Mouse (Mus musculus): ENCODE results near the gene Gm26657. TPM values are rescaled to one million over a fixed set of nuclear protein-coding genes. Genes with fewer than 3 reads are reported as not detected.

Gene Gm26657
- polyA plus RNA-seq (2015; fragmentation: Nextera tagmentation; extraction: Ambion mirVana), result not detected in 2 replicates

DNA sequence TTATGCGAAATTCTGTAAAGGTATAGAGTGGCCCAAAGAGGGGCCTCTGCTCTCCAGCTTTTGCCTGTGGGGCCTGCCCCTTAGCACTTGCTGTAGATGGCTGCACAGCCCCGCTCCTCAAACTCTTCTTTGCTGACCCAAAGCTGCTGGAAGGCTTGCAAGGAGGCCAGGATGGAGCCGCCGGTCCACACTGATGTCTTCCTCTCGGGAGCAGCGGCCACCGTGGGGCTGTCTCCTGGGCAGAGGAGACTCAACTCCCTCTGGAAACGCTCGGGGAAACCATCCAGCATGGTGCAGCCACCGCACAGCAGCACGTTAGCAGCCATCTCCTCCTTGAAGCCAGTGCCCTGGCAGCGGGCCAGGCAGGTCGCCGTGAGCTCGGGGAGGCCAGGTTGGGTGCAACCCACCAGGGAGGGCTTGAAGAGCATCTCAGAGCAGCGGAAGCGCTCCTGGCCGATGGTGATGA lies at the start of gene Gm26657:
Gene Gm26657 (plus strand): TSS at position 51 of the 466 bp plus-strand sequence.
- Histone ChIP-seq H3K4me3 (ENCODE audit: low read depth, low read length) (no peak within 1 kb of the TSS), H3K27ac (ENCODE audit: low read length) (no peak within 1 kb of the TSS), H3K9me3 (replicated peaks; ENCODE audit: control insufficient read depth, low read length, poor library complexity, severe bottlenecking) (no peaks in the 10 kb centered on the region), H3K4me1 (ENCODE audit: control insufficient read depth, insufficient read depth, low read length) (no peaks in the 10 kb centered on the region), H3K9ac (ENCODE audit: low read depth, low read length) (no peak within 1 kb of the TSS), H3K4me2 (ENCODE audit: low read length) (no peak within 1 kb of the TSS), H3K27me3 (ENCODE audit: control insufficient read depth, insufficient read depth, low read depth, low read length) (no peaks in the 10 kb centered on the region), H3K36me3 (ENCODE audit: control insufficient read depth, insufficient read depth, low read length) (peaks cover 6% of the 10 kb centered on the region; the same call in 1 of the 2 replicates)
- ATAC-seq, result no peak
- 91% methylated on average over 18 of the region's 18 CpGs for WGBS

DNA sequence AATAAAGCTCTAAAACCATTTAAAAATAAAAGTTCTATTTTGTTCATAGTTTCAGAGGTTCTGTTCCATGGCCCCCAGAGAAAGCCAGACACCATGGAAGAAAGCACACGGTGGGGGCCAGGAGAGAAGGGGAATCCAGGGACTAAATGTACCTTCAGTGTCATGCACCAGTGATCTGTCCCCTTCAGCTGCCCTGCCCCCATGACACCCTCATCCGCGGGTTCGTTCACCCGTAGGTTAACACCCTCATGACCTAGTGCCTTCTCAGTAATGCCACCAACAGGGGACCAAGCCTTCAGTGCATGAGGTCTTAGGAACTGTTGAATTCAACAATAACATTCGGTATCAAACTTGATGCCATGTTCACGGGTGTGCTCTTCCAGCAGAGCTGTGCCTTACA lies 43.5 kb upstream of the Gm26657 start:
- 88% methylated on average over 7 of the region's 7 CpGs for WGBS
- ATAC-seq, result no peak

DNA sequence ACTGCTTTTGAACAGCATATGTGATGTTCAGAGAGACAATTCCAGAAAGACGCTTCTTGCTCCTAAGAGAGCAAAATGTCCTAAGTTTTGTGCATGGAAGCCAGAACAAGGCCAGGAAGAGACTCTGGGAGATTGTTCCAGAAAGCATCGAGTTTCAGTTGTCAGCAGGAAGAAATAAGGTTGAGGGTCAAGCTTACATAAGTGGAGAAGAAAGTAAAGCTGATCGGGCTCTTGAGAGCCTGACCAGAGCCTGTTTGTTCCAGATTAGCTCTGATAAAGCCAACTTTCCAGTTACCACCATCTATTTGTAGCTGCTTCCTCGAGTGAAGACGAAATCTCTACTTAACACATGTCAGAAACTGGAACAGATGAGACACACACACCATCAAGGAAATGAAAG lies 41.2 kb upstream of the Gm26657 start:
- Histone ChIP-seq H3K9ac (ENCODE audit: low read depth, low read length) (no peak overlapping the region), H3K4me2 (ENCODE audit: low read length) (no peak overlapping the region), H3K4me1 (ENCODE audit: control insufficient read depth, insufficient read depth, low read length) (no peaks in the 10 kb centered on the region; the same call in 1 of the 2 replicates), H3K36me3 (ENCODE audit: control insufficient read depth, insufficient read depth, low read length) (no peaks in the 10 kb centered on the region), H3K4me3 (ENCODE audit: low read depth, low read length) (no peak overlapping the region), H3K9me3 (replicated peaks; ENCODE audit: control insufficient read depth, low read length, poor library complexity, severe bottlenecking) (no peaks in the 10 kb centered on the region), H3K27me3 (ENCODE audit: control insufficient read depth, insufficient read depth, low read depth, low read length) (no peaks in the 10 kb centered on the region), H3K27ac (ENCODE audit: low read length) (no peak overlapping the region)
- WGBS, result 65% methylated on average over 5 of the region's 5 CpGs
- no peak for ATAC-seq

More for the DNA sequence above, 43.5 kb upstream of the Gm26657 start:
- H3K27me3 ChIP-seq (ENCODE audit: control insufficient read depth, insufficient read depth, low read depth, low read length), result no peaks in the 10 kb centered on the region
- H3K9ac ChIP-seq (ENCODE audit: low read depth, low read length), result no peak overlapping the region
- H3K9me3 ChIP-seq (replicated peaks; ENCODE audit: control insufficient read depth, low read length, poor library complexity, severe bottlenecking), result no peaks in the 10 kb centered on the region
- H3K27ac ChIP-seq (ENCODE audit: low read length), result no peak overlapping the region
- H3K4me3 ChIP-seq (ENCODE audit: low read depth, low read length), result no peak overlapping the region
- no peaks in the 10 kb centered on the region for H3K4me1 ChIP-seq (ENCODE audit: control insufficient read depth, insufficient read depth, low read length)
- no peaks in the 10 kb centered on the region for H3K36me3 ChIP-seq (ENCODE audit: control insufficient read depth, insufficient read depth, low read length)
- no peak overlapping the region for H3K4me2 ChIP-seq (ENCODE audit: low read length)

DNA sequence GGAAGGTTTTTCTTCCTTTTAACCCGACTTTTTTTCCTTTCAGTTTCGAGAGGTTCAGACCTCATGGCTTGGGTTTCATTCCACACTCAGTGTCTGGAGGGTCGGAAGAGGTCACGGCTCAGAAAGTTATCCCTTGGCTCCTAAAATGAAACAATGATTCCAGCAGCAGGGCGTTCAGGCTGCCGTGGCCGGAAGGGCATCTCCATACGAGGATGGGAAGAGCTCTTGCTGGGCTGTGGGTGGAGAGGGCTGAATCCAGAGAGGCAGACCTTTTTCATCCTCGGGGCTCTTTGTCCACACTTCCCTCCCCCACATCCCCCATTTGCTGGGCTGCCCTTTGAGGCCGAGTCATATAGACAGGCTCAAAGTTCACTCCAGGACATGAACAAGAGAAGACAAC lies 37.6 kb upstream of the Gm26657 start:
- WGBS, result 2% methylated on average over 10 of the region's 10 CpGs

DNA sequence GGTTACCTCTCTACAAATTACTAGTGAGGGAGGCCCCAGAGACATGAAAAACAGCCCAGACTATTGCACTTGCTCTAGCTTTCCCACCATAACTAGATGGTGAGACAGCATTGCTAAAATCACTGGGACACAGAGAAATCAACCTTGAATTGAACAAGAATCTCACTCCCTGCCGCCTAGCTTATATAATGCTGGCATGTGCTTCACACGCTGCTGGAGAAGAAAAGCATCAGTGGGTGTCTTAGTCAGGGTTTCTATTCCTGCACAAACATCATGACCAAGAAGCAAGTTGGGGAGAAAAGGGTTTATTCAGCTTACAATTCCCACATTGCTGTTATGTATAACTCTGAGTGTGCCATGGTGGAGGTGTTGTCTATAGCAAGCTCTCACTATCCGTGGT lies 26.7 kb upstream of the Gm26657 start:
- no peak for ATAC-seq

More for the DNA sequence above, 37.6 kb upstream of the Gm26657 start:
- Histone ChIP-seq H3K36me3 (ENCODE audit: control insufficient read depth, insufficient read depth, low read length) (no peaks in the 10 kb centered on the region), H3K4me3 (ENCODE audit: low read depth, low read length) (no peak overlapping the region), H3K4me1 (ENCODE audit: control insufficient read depth, insufficient read depth, low read length) (no peaks in the 10 kb centered on the region; the same call in 1 of the 2 replicates), H3K9ac (ENCODE audit: low read depth, low read length) (no peak overlapping the region), H3K27me3 (ENCODE audit: control insufficient read depth, insufficient read depth, low read depth, low read length) (no peaks in the 10 kb centered on the region), H3K27ac (ENCODE audit: low read length) (no peak overlapping the region), H3K9me3 (replicated peaks; ENCODE audit: control insufficient read depth, low read length, poor library complexity, severe bottlenecking) (no peaks in the 10 kb centered on the region), H3K4me2 (ENCODE audit: low read length) (0 out of 2 replicates have a peak overlapping the region, but pooled peaks have one; percentile 15)
- ATAC-seq, result no peak

DNA sequence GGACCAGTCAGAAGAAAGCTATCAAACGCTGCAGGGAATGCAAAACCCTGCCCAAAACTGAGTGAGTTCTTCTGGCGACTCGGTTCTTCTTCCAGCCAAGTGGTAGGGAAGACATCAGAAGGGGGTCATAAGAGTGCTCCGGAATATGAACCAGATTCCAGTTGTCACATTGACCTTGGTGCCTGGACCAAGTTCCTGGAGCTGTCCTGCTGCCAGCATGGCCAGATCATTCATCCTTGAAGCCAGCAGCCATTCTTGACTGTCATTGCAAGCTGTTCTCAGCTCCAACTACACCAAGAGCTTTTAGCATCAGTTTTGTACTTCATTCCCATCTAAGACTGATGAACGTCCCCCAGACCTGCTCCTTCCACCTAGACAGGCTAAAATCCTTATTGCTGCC lies 23.1 kb upstream of the Gm26657 start:
- no peak overlapping the region for H3K9ac ChIP-seq (ENCODE audit: low read depth, low read length)
- H3K27me3 ChIP-seq (ENCODE audit: control insufficient read depth, insufficient read depth, low read depth, low read length), result no peaks in the 10 kb centered on the region
- WGBS, result 50% methylated on average over 5 of the region's 5 CpGs
- no peak overlapping the region for H3K4me3 ChIP-seq (ENCODE audit: low read depth, low read length)
- no peaks in the 10 kb centered on the region for H3K36me3 ChIP-seq (ENCODE audit: control insufficient read depth, insufficient read depth, low read length)
- no peaks in the 10 kb centered on the region for H3K9me3 ChIP-seq (replicated peaks; ENCODE audit: control insufficient read depth, low read length, poor library complexity, severe bottlenecking)
- H3K4me2 ChIP-seq (ENCODE audit: low read length), result no peak overlapping the region
- H3K4me1 ChIP-seq (ENCODE audit: control insufficient read depth, insufficient read depth, low read length), result 0 out of 2 replicates have a peak, but pooled peaks cover 2% of the 10 kb centered on the region
- ATAC-seq, result no peak
- H3K27ac ChIP-seq (ENCODE audit: low read length), result no peak overlapping the region

More for the DNA sequence above, 26.7 kb upstream of the Gm26657 start:
- WGBS, result 87% methylated on average over 3 of the region's 3 CpGs
- Histone ChIP-seq H3K4me2 (ENCODE audit: low read length) (no peak overlapping the region), H3K4me3 (ENCODE audit: low read depth, low read length) (no peak overlapping the region), H3K36me3 (ENCODE audit: control insufficient read depth, insufficient read depth, low read length) (no peaks in the 10 kb centered on the region), H3K27ac (ENCODE audit: low read length) (no peak overlapping the region), H3K4me1 (ENCODE audit: control insufficient read depth, insufficient read depth, low read length) (no peaks in the 10 kb centered on the region; the same call in 1 of the 2 replicates), H3K9ac (ENCODE audit: low read depth, low read length) (no peak overlapping the region), H3K9me3 (replicated peaks; ENCODE audit: control insufficient read depth, low read length, poor library complexity, severe bottlenecking) (no peaks in the 10 kb centered on the region), H3K27me3 (ENCODE audit: control insufficient read depth, insufficient read depth, low read depth, low read length) (no peaks in the 10 kb centered on the region)

DNA sequence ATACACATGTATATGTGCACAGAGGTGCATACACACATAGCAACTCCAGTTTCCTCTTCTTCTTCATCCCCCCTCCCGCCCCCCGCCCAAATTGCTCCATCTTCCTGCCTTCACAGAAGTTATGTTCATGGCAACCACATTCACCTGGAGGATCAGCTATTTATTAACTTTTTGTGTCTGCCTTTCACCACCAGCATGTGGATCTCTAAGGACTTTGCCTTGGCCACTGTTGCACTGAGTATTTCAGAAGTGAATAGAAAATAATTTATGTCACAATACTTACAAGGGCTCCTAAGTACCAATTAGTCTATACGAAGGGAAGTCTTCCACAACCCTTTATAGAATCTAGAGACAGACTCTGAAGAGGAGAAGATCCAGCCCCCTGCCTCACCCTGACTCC lies 21.9 kb upstream of the Gm26657 start:
- H3K4me1 ChIP-seq (ENCODE audit: control insufficient read depth, insufficient read depth, low read length), result 0 out of 2 replicates have a peak, but pooled peaks cover 2% of the 10 kb centered on the region
- 93% methylated on average over 3 of the region's 3 CpGs for WGBS
- no peaks in the 10 kb centered on the region for H3K9me3 ChIP-seq (replicated peaks; ENCODE audit: control insufficient read depth, low read length, poor library complexity, severe bottlenecking)
- ATAC-seq, result no peak
- no peak overlapping the region for H3K4me2 ChIP-seq (ENCODE audit: low read length)
- H3K9ac ChIP-seq (ENCODE audit: low read depth, low read length), result no peak overlapping the region
- H3K36me3 ChIP-seq (ENCODE audit: control insufficient read depth, insufficient read depth, low read length), result no peaks in the 10 kb centered on the region
- H3K4me3 ChIP-seq (ENCODE audit: low read depth, low read length), result no peak overlapping the region
- no peaks in the 10 kb centered on the region for H3K27me3 ChIP-seq (ENCODE audit: control insufficient read depth, insufficient read depth, low read depth, low read length)
- H3K27ac ChIP-seq (ENCODE audit: low read length), result no peak overlapping the region

DNA sequence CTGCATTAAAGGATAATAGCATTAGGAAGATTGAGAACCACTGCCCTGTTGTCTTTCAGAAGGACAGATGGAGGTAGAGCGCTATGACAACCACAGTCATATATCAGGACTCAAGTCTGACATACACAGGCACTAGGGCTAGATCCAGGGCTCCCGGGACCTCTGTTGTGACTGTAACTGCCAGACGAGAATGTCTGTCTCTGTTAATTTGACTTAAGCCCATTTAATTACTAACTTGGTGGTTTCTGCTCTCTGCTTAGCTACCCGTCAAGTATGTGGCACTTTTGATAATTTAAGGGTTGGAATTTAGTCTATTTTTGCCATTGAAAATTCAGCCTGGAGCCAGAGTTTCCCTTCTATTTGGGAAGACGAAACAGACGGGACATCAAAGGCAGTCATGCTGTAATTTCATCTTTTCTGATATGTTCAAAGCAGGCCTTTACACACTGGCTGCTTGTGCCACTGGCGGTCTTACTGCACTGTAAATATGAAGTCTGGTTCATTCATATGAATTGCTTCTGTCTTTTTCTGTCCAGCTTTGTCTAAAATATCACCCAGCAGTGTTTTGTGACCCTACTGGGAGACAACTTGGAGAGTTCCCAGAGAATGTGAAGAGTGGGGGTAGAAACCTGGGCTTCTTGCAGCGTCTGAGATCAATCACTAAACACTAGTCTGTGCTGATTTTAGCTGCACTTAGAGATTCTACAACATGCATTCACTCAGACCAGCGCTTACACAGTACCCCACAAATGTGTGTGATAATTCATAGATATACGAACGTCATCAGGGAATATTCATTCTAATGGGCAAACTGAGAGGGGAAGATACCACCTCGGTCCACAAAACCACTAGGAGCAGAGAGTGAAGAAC lies 21.1 kb upstream of the Gm26657 start:
- Histone ChIP-seq H3K27ac (ENCODE audit: low read length) (no peak overlapping the region), H3K4me3 (ENCODE audit: low read depth, low read length) (no peak overlapping the region), H3K9ac (ENCODE audit: low read depth, low read length) (no peak overlapping the region), H3K9me3 (replicated peaks; ENCODE audit: control insufficient read depth, low read length, poor library complexity, severe bottlenecking) (no peaks in the 10 kb centered on the region), H3K36me3 (ENCODE audit: control insufficient read depth, insufficient read depth, low read length) (no peaks in the 10 kb centered on the region), H3K4me1 (ENCODE audit: control insufficient read depth, insufficient read depth, low read length) (0 out of 2 replicates have a peak, but pooled peaks cover 2% of the 10 kb centered on the region), H3K4me2 (ENCODE audit: low read length) (no peak overlapping the region), H3K27me3 (ENCODE audit: control insufficient read depth, insufficient read depth, low read depth, low read length) (no peaks in the 10 kb centered on the region)
- WGBS, result 63% methylated on average over 12 of the region's 12 CpGs
- ATAC-seq, result peak; percentile 51; the same call in 1 of the 2 replicates

DNA sequence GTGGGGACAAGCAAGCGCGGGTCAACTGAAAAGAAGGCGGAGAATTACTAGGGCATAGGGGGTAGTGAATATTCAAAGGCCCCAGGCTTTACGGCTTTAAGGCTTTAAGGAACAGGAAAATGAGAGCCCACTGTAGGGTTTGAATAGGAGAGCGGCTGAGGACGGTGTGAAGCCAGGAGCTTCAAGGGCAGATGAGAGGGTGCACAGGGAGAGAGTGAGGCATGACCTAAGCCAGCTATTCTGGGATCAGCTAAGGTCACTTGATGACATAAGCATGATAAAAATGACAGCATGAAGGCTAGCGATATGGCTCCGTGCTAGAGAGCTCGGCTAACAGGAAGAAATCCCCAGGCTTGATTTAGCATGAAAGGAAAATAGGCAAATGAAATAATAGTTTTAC lies 20.4 kb upstream of the Gm26657 start:
- WGBS, result 58% methylated on average over 9 of the region's 9 CpGs
- Histone ChIP-seq H3K27me3 (ENCODE audit: control insufficient read depth, insufficient read depth, low read depth, low read length) (no peaks in the 10 kb centered on the region), H3K9ac (ENCODE audit: low read depth, low read length) (no peak overlapping the region), H3K27ac (ENCODE audit: low read length) (no peak overlapping the region), H3K36me3 (ENCODE audit: control insufficient read depth, insufficient read depth, low read length) (no peaks in the 10 kb centered on the region), H3K4me1 (ENCODE audit: control insufficient read depth, insufficient read depth, low read length) (0 out of 2 replicates have a peak, but pooled peaks cover 2% of the 10 kb centered on the region), H3K4me2 (ENCODE audit: low read length) (no peak overlapping the region), H3K4me3 (ENCODE audit: low read depth, low read length) (no peak overlapping the region), H3K9me3 (replicated peaks; ENCODE audit: control insufficient read depth, low read length, poor library complexity, severe bottlenecking) (no peaks in the 10 kb centered on the region)
- peak; percentile 54; the same call in 1 of the 2 replicates for ATAC-seq

All from midbrain, embryonic 16.5 days (tissue).